Mouse (Mus musculus): Measurements from ENCODE around the gene Timm29. TPM values are rescaled to one million over a fixed set of nuclear protein-coding genes. Genes with fewer than 3 reads are reported as not detected.

Timm29 gene
- polyA plus RNA-seq, 1 experiment = 17.0 TPM

DNA sequence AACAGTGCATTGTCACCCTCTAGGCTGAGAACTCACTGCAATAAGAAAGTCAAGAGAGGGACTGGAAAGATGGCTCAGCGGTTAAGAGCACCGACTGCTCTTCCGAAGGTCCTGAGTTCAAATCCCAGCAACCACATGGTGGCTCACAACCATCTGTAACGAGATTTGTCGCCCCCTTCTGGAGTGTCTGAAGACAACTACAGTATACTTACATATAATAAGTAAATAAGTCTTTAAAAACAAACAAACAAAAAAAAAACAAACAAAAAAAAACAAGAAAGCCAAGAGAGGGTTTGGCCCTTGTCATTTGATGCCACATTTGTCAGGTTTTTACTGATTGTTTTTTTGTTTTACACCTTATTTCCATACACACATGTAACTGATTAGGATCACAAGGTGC is 11.6 kb downstream of the Timm29 start:
- H3K4me1 ChIP-seq (ENCODE audit: control insufficient read depth, insufficient read depth, low read length) = no peaks in the 10 kb centered on the region
- no peak overlapping the region for H3K4me3 ChIP-seq (ENCODE audit: control insufficient read depth, low read depth, low read length)
- TF ChIP-seq POLR2A (IDR thresholded peaks at IDR 0.05; ENCODE audit: control insufficient read depth, low read depth, low read length) = no peak
- TF ChIP-seq CTCF (IDR thresholded peaks at IDR 0.05; ENCODE audit: control insufficient read depth, insufficient read depth, insufficient replicate concordance, low read depth, low read length) = no peak
- no peak overlapping the region for H3K27ac ChIP-seq (ENCODE audit: control insufficient read depth, insufficient read depth, low read depth, low read length)
- no peaks in the 10 kb centered on the region for H3K36me3 ChIP-seq (ENCODE audit: control insufficient read depth, insufficient read depth, low read length)
- H3K27me3 ChIP-seq (ENCODE audit: control insufficient read depth, insufficient read depth, low read length) = no peaks in the 10 kb centered on the region

DNA sequence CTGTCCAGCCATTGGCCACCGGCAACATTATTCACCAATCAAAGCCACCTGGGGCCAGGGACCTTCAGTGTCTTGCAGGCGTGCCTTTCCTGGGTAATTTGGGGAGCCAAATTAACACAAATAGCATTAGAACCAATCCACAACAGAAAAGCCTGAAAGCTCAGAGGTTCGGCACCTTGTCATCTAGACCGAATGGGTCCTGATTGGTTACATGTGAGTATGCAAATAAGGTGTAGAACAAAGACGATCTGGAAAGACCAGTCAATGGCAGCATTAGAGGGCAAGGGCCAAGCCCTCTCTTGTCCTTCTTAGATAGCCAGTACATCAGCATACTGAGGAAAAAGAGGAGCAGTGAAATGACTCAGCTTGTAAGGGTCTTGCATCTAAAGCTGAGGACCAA is 13.3 kb downstream of the Timm29 start:
- Histone ChIP-seq H3K36me3 (ENCODE audit: control insufficient read depth, insufficient read depth, low read length) (no peaks in the 10 kb centered on the region), H3K4me1 (ENCODE audit: control insufficient read depth, insufficient read depth, low read length) (no peaks in the 10 kb centered on the region), H3K27me3 (ENCODE audit: control insufficient read depth, insufficient read depth, low read length) (no peaks in the 10 kb centered on the region), H3K4me3 (ENCODE audit: control insufficient read depth, low read depth, low read length) (no peak overlapping the region), H3K27ac (ENCODE audit: control insufficient read depth, insufficient read depth, low read depth, low read length) (no peak overlapping the region)
- TF ChIP-seq CTCF (IDR thresholded peaks at IDR 0.05; ENCODE audit: control insufficient read depth, insufficient read depth, insufficient replicate concordance, low read depth, low read length) (no peak), POLR2A (IDR thresholded peaks at IDR 0.05; ENCODE audit: control insufficient read depth, low read depth, low read length) (no peak)

DNA sequence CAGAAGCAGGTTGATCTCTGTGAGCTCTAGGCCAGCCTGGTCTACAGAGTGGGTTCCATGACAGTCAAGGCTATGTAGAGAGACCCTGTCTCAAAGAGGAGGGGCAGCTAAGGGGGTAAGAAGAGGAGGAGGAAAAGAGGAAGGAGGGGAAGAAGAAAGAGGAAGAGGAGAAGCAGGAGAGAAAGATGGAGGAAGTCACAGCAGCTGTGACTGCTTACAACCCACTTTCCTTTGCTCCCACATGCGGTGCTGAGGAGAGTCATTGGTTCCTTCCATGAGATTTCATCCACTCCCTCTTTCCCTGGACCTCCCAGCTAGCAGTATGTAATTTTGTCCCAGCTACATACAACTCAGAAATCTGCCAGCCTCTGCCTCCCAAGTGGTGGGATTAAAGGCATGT is 14.1 kb downstream of the Timm29 start:
- H3K36me3 ChIP-seq (ENCODE audit: control insufficient read depth, insufficient read depth, low read length) = no peaks in the 10 kb centered on the region
- TF ChIP-seq POLR2A (IDR thresholded peaks at IDR 0.05; ENCODE audit: control insufficient read depth, low read depth, low read length) = no peak

DNA sequence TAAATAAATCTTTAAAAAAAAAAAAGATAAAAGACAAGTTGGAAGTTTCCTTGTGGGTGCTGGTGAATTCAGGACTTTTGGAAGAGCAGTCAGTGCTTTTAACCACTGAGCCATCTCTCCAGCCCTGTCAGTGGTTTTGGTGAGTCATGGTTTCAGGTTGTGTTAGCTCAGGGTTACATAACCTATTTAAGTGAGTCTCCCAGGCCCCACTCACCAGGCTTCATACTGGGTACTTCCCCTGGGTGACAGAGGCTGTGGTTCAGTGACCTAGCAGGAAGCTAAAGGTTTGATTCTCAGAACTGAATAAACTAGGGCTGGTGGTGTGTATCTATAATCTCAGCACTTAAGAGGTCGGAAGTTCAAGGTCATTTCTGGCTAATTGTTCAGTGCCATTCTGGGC is 17.3 kb downstream of the Timm29 start:
- Histone ChIP-seq H3K4me1 (ENCODE audit: control insufficient read depth, insufficient read depth, low read length) (no peaks in the 10 kb centered on the region), H3K27me3 (ENCODE audit: control insufficient read depth, insufficient read depth, low read length) (no peaks in the 10 kb centered on the region), H3K36me3 (ENCODE audit: control insufficient read depth, insufficient read depth, low read length) (no peaks in the 10 kb centered on the region), H3K4me3 (ENCODE audit: control insufficient read depth, low read depth, low read length) (no peak overlapping the region), H3K27ac (ENCODE audit: control insufficient read depth, insufficient read depth, low read depth, low read length) (no peak overlapping the region)
- TF ChIP-seq POLR2A (IDR thresholded peaks at IDR 0.05; ENCODE audit: control insufficient read depth, low read depth, low read length) (no peak), CTCF (IDR thresholded peaks at IDR 0.05; ENCODE audit: control insufficient read depth, insufficient read depth, insufficient replicate concordance, low read depth, low read length) (no peak)

More for the DNA sequence above, 14.1 kb downstream of the Timm29 start:
- Histone ChIP-seq H3K4me1 (ENCODE audit: control insufficient read depth, insufficient read depth, low read length) (no peaks in the 10 kb centered on the region), H3K4me3 (ENCODE audit: control insufficient read depth, low read depth, low read length) (no peak overlapping the region), H3K27me3 (ENCODE audit: control insufficient read depth, insufficient read depth, low read length) (no peaks in the 10 kb centered on the region), H3K27ac (ENCODE audit: control insufficient read depth, insufficient read depth, low read depth, low read length) (no peak overlapping the region)

DNA sequence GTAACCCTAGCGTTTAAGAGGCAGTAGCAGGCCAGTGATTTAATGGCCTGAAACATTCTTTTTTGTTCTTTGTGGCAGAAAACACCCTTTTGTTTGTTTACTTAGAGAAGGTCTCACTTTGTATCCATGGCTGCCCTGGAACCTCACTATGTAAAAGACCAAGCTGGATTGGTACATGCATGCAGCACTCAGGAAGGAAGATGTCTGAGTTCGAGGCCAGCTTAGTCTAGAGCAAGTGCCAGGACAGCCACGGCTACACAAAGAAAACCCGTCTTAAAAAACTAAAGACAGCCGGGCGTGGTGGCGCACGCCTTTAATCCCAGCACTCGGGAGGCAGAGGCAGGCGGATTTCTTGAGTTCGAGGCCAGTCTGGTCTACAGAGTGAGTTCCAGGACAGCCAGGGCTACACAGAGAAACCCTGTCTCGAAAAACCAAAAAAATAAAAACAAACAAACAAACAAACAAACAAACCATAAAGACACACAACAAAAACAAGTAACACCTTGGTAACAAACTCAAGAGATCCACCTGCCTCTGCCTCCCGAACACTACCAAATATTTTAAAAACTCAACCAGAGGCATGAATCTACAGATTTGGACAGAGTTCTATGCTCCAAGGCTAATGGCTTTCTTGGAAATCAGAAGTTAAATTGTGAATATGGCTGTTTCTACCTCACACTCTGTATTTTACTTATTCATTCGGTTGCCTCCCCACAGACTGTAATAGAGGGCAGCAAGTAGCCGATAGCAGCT is 22.5 kb downstream of the Timm29 start:
- TF ChIP-seq POLR2A (IDR thresholded peaks at IDR 0.05; ENCODE audit: control insufficient read depth, low read depth, low read length) (no peak), CTCF (IDR thresholded peaks at IDR 0.05; ENCODE audit: control insufficient read depth, insufficient read depth, insufficient replicate concordance, low read depth, low read length) (no peak)
- H3K36me3 ChIP-seq (ENCODE audit: control insufficient read depth, insufficient read depth, low read length) = no peaks in the 10 kb centered on the region
- peak overlapping the region; percentile 96 for H3K4me3 ChIP-seq (ENCODE audit: control insufficient read depth, low read depth, low read length)
- H3K27ac ChIP-seq (ENCODE audit: control insufficient read depth, insufficient read depth, low read depth, low read length) = peak overlapping the region; percentile 81
- peaks cover 8% of the 10 kb centered on the region; the same call in 1 of the 2 replicates for H3K4me1 ChIP-seq (ENCODE audit: control insufficient read depth, insufficient read depth, low read length)
- H3K27me3 ChIP-seq (ENCODE audit: control insufficient read depth, insufficient read depth, low read length) = no peaks in the 10 kb centered on the region

DNA sequence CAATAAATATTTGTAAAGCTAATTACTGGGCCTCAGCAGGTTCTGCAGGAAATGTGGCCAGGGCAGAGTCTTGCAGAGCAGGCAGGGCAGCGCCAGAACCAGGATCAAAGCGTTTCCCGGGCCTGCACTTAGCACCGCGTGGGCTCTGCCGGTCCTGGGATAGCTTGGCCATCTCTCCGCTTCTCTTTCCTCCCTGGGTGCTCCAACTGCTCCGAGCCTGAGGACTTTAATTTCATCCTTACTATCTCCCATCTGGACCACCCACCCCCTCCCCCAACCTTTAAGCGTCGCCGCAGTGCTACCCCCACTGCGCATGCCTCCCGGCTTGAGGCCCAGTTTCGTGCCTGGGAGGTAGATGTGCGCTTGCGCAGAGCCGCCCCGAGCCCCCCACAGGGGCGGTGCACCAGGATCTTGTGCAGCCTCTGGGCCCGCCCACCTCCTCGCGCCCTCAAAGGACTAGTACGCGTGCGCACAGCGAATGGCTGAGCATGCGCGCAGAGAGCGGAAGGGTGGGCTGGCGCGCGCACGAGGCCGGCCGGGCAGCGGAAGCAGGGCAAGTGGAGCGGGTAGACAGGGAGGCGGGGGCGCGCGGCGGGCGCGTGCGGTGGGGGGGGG is 23.2 kb downstream of the Timm29 start, which contains the start of gene Smarca4:
Gene Smarca4, plus strand, starts transcription at position 553 of the 615 bp plus-strand sequence.
- Histone ChIP-seq H3K27me3 (ENCODE audit: control insufficient read depth, insufficient read depth, low read length) (no peaks in the 10 kb centered on the region), H3K4me1 (ENCODE audit: control insufficient read depth, insufficient read depth, low read length) (peaks cover 8% of the 10 kb centered on the region; the same call in 1 of the 2 replicates)
- TF ChIP-seq POLR2A (IDR thresholded peaks at IDR 0.05; ENCODE audit: control insufficient read depth, low read depth, low read length) (peak; percentile 47), CTCF (IDR thresholded peaks at IDR 0.05; ENCODE audit: control insufficient read depth, insufficient read depth, insufficient replicate concordance, low read depth, low read length) (no peak)

DNA sequence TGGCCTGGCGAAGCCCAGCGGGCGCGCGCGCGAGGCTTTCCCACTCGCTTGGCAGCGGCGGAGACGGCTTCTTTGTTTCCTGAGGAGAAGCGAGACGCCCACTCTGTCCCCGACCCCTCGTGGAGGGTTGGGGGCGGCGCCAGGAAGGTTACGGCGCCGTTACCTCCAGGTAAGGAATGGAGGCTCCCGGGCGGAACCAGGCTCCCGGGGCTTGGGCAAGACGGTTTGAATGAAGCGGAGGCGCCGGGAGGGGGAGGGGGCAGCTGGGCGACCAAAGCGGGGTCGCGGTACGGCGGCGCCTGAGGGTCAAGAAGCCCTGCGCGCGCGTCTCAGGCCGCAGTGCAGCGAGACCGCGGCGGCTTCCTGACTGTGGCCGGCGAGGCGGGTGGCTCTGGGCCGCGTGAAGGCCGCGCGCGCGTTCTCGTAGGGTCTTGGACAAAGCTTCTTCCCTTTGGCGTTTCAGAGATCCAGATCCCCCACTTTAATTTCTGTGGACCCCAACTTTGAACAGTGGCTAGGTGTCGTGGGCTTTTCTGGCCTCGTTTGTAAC is 23.8 kb downstream of the Timm29 start:
- peaks cover 8% of the 10 kb centered on the region; the same call in 1 of the 2 replicates for H3K4me1 ChIP-seq (ENCODE audit: control insufficient read depth, insufficient read depth, low read length)
- TF ChIP-seq POLR2A (IDR thresholded peaks at IDR 0.05; ENCODE audit: control insufficient read depth, low read depth, low read length) = peak; percentile 51; the same call in 1 of the 2 replicates
- TF ChIP-seq CTCF (IDR thresholded peaks at IDR 0.05; ENCODE audit: control insufficient read depth, insufficient read depth, insufficient replicate concordance, low read depth, low read length) = no peak
- no peaks in the 10 kb centered on the region for H3K27me3 ChIP-seq (ENCODE audit: control insufficient read depth, insufficient read depth, low read length)
- no peaks in the 10 kb centered on the region for H3K36me3 ChIP-seq (ENCODE audit: control insufficient read depth, insufficient read depth, low read length)
- H3K4me3 ChIP-seq (ENCODE audit: control insufficient read depth, low read depth, low read length) = peak overlapping the region; percentile 96
- H3K27ac ChIP-seq (ENCODE audit: control insufficient read depth, insufficient read depth, low read depth, low read length) = peak overlapping the region; percentile 99

More for the DNA sequence above, 23.2 kb downstream of the Timm29 start, which contains the start of gene Smarca4:
- Histone ChIP-seq H3K36me3 (ENCODE audit: control insufficient read depth, insufficient read depth, low read length) (no peaks in the 10 kb centered on the region), H3K4me3 (ENCODE audit: control insufficient read depth, low read depth, low read length) (peak within 1 kb of the TSS; percentile 96), H3K27ac (ENCODE audit: control insufficient read depth, insufficient read depth, low read depth, low read length) (peak within 1 kb of the TSS; percentile 99)
